Mouse (Mus musculus) gastrocnemius, postnatal 25 days (tissue): ENCODE results near the gene Cenpi. TPM values are rescaled to one million over a fixed set of nuclear protein-coding genes. Genes with fewer than 3 reads are reported as not detected.

Experiments used
- DNase-seq: peaks from one replicate; pipeline ENCODE4 v3.0.0; 2022
- total RNA-seq, 2 experiments: library from RNA; stranded (reverse); gene quantifications; 1 replicate in 1 of 2; 2 replicates in 1 of 2; pipeline ENCODE4 v1.2.3; 2021

The Cenpi gene
- total RNA-seq, 2 experiments from 2014 or later, result 0.33 to 0.70 TPM

- no peak for DNase-seq
Observed at GRCm38 (mm10) chrX:134362156-134362555, 54.3 kb downstream of the Cenpi start.

- DNase-seq, result no peak
Observed at GRCm38 (mm10) chrX:134365421-134365820, 57.5 kb downstream of the Cenpi start.

GRCm38 (mm10) chrX:134366547-134366946 lies 58.7 kb downstream of the Cenpi start:
- DNase-seq, result no peak

- no peak for DNase-seq
Observed at GRCm38 (mm10) chrX:134371279-134371678, 63.4 kb downstream of the Cenpi start.

- DNase-seq, result no peak
Observed at GRCm38 (mm10) chrX:134374190-134374589, 66.3 kb downstream of the Cenpi start.

- no peak for DNase-seq
Observed at GRCm38 (mm10) chrX:134384896-134385295, 77.0 kb downstream of the Cenpi start.

- DNase-seq, result no peak
Observed at GRCm38 (mm10) chrX:134398972-134399371, 91.1 kb downstream of the Cenpi start.

GRCm38 (mm10) chrX:134403863-134404583 lies 96.1 kb downstream of the Cenpi start, which contains the start of gene Drp2:
TSS of gene Drp2 (plus strand) at chrX:134404551.
- DNase-seq, result no peak

GRCm38 (mm10) chrX:134404584-134404955 lies 96.7 kb downstream of the Cenpi start:
- no peak for DNase-seq

- no peak for DNase-seq
Observed at GRCm38 (mm10) chrX:134409354-134409900, 101.5 kb downstream of the Cenpi start.

GRCm38 (mm10) chrX:134412096-134412495 lies 104.2 kb downstream of the Cenpi start:
- DNase-seq, result no peak

Other genes with a start within 250 kb of the Cenpi start
- 1 to 10 TPM; 7.9 to 9.6 TPM for gene Cstf2, start 248.9 kb upstream of the Cenpi start, total RNA-seq
- 1 to 10 TPM in 1 of 2 experiments, under 1 TPM in 1; 0.33 to 1.1 TPM for gene Xkrx, start 146.0 kb upstream of the Cenpi start, total RNA-seq
- not detected for gene Arl13a, start 120.6 kb upstream of the Cenpi start, total RNA-seq
- gene Nox1, start 86.1 kb upstream of the Cenpi start, total RNA-seq, result under 1 TPM in 1 of 2 experiments, not detected in 1; 0.75 TPM
- gene Trmt2b, start 31.1 kb upstream of the Cenpi start, total RNA-seq, result 10 to 100 TPM; 10.8 to 12.3 TPM
- gene Tmem35a, start 12.9 kb upstream of the Cenpi start, total RNA-seq, result under 1 TPM; 0.21 to 0.23 TPM
- gene Drp2, start 96.5 kb downstream of the Cenpi start, total RNA-seq, result 1 to 10 TPM; 6.6 to 8.2 TPM
- not detected for gene Taf7l, start 168.4 kb downstream of the Cenpi start, total RNA-seq
- gene Timm8a1, start 233.8 kb downstream of the Cenpi start, total RNA-seq, result 10 to 100 TPM; 15.9 to 16.2 TPM